Mouse (Mus musculus) MEL (cell line): ENCODE measurements around the gene Ropn1. TPM values are rescaled to one million over a fixed set of nuclear protein-coding genes. Genes with fewer than 3 reads are reported as not detected.
A peak's percentile ranks its signal among the peaks of the same experiment; 100 is the strongest.

Experiments
- DNase-seq: peaks from one replicate; pipeline ENCODE4 v3.0.0; 2011; ENCODE audit warnings: low read depth, low spot score
- H3K27ac ChIP-seq: 2 replicates; pipeline ENCODE4 v1.5.1; 2012; ENCODE audit warnings: low read depth, mild to moderate bottlenecking, control low read depth, low read length, moderate library complexity; ENCODE audit not compliant: control insufficient read depth
- H3K27me3 ChIP-seq, 2 experiments: fragments of 150-350 bp in 1 of 2; sonication (generic) in 1 of 2; 2 replicates each; pipeline ENCODE4 v1.6.1; 2012; ENCODE audit warnings: low read length in 2 of 2, mild to moderate bottlenecking in 2 of 2, improper control_type of control experiment in 1 of 2, moderate library complexity in 1 of 2; ENCODE audit not compliant: insufficient read depth in 2 of 2, control insufficient read depth in 1 of 2
- H3K36me3 ChIP-seq, 2 experiments: 2 replicates each; pipeline ENCODE4 v1.6.1; 2012 to 2014; ENCODE audit warnings: low read length in 2 of 2, improper control_type of control experiment in 1 of 2, inconsistent platforms in 1 of 2, mild to moderate bottlenecking in 1 of 2; ENCODE audit not compliant: insufficient read depth in 2 of 2, control insufficient read depth in 1 of 2
- H3K4me1 ChIP-seq, 2 experiments: fragments of 150-350 bp in 1 of 2; sonication (generic) in 1 of 2; 2 replicates each; pipeline ENCODE4 v1.6.1; 2012; ENCODE audit warnings: low read length in 2 of 2, improper control_type of control experiment in 1 of 2, mild to moderate bottlenecking in 1 of 2; ENCODE audit not compliant: insufficient read depth in 2 of 2, control insufficient read depth in 1 of 2
- H3K4me3 ChIP-seq, 2 experiments: fragments of 150-350 bp in 1 of 2; sonication (generic) in 1 of 2; 2 replicates each; pipeline ENCODE4 v1.5.1; 2012; ENCODE audit warnings: low read depth in 2 of 2, low read length in 2 of 2, mild to moderate bottlenecking in 2 of 2, moderate library complexity in 2 of 2, control low read depth in 1 of 2, improper control_type of control experiment in 1 of 2; ENCODE audit not compliant: control insufficient read depth in 1 of 2, insufficient read depth in 1 of 2
- H3K79me2 ChIP-seq: 2 replicates; pipeline ENCODE4 v1.6.1; 2012; ENCODE audit warnings: mild to moderate bottlenecking, low read length, moderate library complexity; ENCODE audit not compliant: control insufficient read depth, poor library complexity, insufficient read depth
- H3K9ac ChIP-seq: 2 replicates; pipeline ENCODE4 v1.6.1; 2012; ENCODE audit warnings: low read depth, mild to moderate bottlenecking, control low read depth, low read length, moderate library complexity; ENCODE audit not compliant: control insufficient read depth, poor library complexity, severe bottlenecking
- H3K9me3 ChIP-seq: fragments of 150-350 bp; sonication (generic); replicated peaks from 2 replicates; pipeline ENCODE4 v1.6.1; 2012; ENCODE audit warnings: mild to moderate bottlenecking, low read length, improper control_type of control experiment, moderate library complexity; ENCODE audit not compliant: insufficient read depth
- CHD1 ChIP-seq: IDR thresholded peaks from 2 replicates; pipeline ENCODE4 v1.6.1; 2012; ENCODE audit warnings: low read depth, mild to moderate bottlenecking, inconsistent platforms, low read length, improper control_type of control experiment
- CTCF ChIP-seq, 3 experiments: IDR thresholded peaks in 2 of 3; conservative IDR thresholded peaks in 1 of 3; 2 replicates each; pipeline ENCODE4 v1.5.1; 2011 to 2012; ENCODE audit warnings: low read length in 3 of 3, low read depth in 2 of 3, mild to moderate bottlenecking in 2 of 3, improper control_type of control experiment in 1 of 3, inconsistent platforms in 1 of 3, mixed read lengths in 1 of 3, moderate library complexity in 1 of 3; ENCODE audit not compliant: control insufficient read depth in 1 of 3, insufficient read depth in 1 of 3, poor library complexity in 1 of 3, severe bottlenecking in 1 of 3
- E2F4 ChIP-seq: IDR thresholded peaks from 2 replicates; pipeline ENCODE4 v1.6.1; 2011; ENCODE audit warnings: low read depth, low read length, improper control_type of control experiment, borderline replicate concordance
- ELF1 ChIP-seq: IDR thresholded peaks from 2 replicates; pipeline ENCODE4 v1.6.1; 2014; ENCODE audit warnings: low read depth, mild to moderate bottlenecking, inconsistent platforms, low read length, improper control_type of control experiment, moderate library complexity
- EP300 ChIP-seq, 2 experiments: IDR thresholded peaks; 2 replicates each; pipeline ENCODE4 v1.6.1; 2011; ENCODE audit warnings: improper control_type of control experiment in 2 of 2, low read length in 2 of 2, low read depth in 1 of 2, mild to moderate bottlenecking in 1 of 2
- HCFC1 ChIP-seq: IDR thresholded peaks from 2 replicates; pipeline ENCODE4 v1.6.1; 2012; ENCODE audit warnings: low read depth, mild to moderate bottlenecking, inconsistent platforms, low read length, improper control_type of control experiment, moderate library complexity
- KAT2A ChIP-seq: conservative IDR thresholded peaks from 2 replicates; pipeline ENCODE4 v1.6.1; 2012; ENCODE audit warnings: low read depth, low read length, improper control_type of control experiment, inconsistent platforms
- MAX ChIP-seq: IDR thresholded peaks from 2 replicates; pipeline ENCODE4 v1.6.1; 2011; ENCODE audit warnings: low read length, improper control_type of control experiment
- MXI1 ChIP-seq: IDR thresholded peaks from 2 replicates; pipeline ENCODE4 v1.6.1; 2011; ENCODE audit warnings: mild to moderate bottlenecking, low read depth, low read length, improper control_type of control experiment
- MYB ChIP-seq: IDR thresholded peaks from 2 replicates; pipeline ENCODE4 v1.6.1; 2011; ENCODE audit warnings: mild to moderate bottlenecking, low read depth, low read length, improper control_type of control experiment
- MYC ChIP-seq: IDR thresholded peaks from 2 replicates; pipeline ENCODE4 v1.6.1; 2011; ENCODE audit warnings: low read depth, mild to moderate bottlenecking, low read length, improper control_type of control experiment, moderate library complexity
- NELFE ChIP-seq: IDR thresholded peaks from 2 replicates; pipeline ENCODE4 v1.6.1; 2011; ENCODE audit warnings: low read depth, low read length, improper control_type of control experiment
- NRF1 ChIP-seq: IDR thresholded peaks from 2 replicates; pipeline ENCODE4 v1.6.1; 2014; ENCODE audit warnings: low read depth, mild to moderate bottlenecking, inconsistent platforms, low read length, improper control_type of control experiment, moderate library complexity; ENCODE audit not compliant: poor library complexity, insufficient read depth, severe bottlenecking
- POLR2A ChIP-seq, 2 experiments: IDR thresholded peaks; 2 replicates each; pipeline ENCODE4 v1.6.1; 2011 to 2012; ENCODE audit warnings: low read length in 2 of 2, mild to moderate bottlenecking in 2 of 2, control low read depth in 1 of 2, improper control_type of control experiment in 1 of 2, low read depth in 1 of 2, moderate library complexity in 1 of 2; ENCODE audit not compliant: control insufficient read depth in 1 of 2, insufficient read depth in 1 of 2, poor library complexity in 1 of 2
- POLR2AphosphoS2 ChIP-seq: IDR thresholded peaks from 2 replicates; pipeline ENCODE4 v1.6.1; 2011; ENCODE audit warnings: low read length, improper control_type of control experiment
- RAD21 ChIP-seq: IDR thresholded peaks from 2 replicates; pipeline ENCODE4 v1.6.1; 2011; ENCODE audit warnings: mild to moderate bottlenecking, low read depth, low read length, improper control_type of control experiment
- RCOR1 ChIP-seq: IDR thresholded peaks from 2 replicates; pipeline ENCODE4 v1.6.1; 2012; ENCODE audit warnings: low read depth, mild to moderate bottlenecking, inconsistent platforms, low read length, improper control_type of control experiment
- SIN3A ChIP-seq: IDR thresholded peaks from 2 replicates; pipeline ENCODE4 v1.6.1; 2012; ENCODE audit warnings: low read length, improper control_type of control experiment, inconsistent platforms
- TCF12 ChIP-seq: IDR thresholded peaks from 2 replicates; pipeline ENCODE4 v1.6.1; 2014; ENCODE audit warnings: low read depth, mild to moderate bottlenecking, inconsistent platforms, low read length, improper control_type of control experiment, moderate library complexity
- USF1 ChIP-seq: IDR thresholded peaks from 2 replicates; pipeline ENCODE4 v1.6.1; 2014; ENCODE audit warnings: low read depth, mild to moderate bottlenecking, inconsistent platforms, low read length, improper control_type of control experiment, moderate library complexity
- ZNF384 ChIP-seq: IDR thresholded peaks from 2 replicates; pipeline ENCODE4 v1.6.1; 2012; ENCODE audit warnings: low read depth, mild to moderate bottlenecking, inconsistent platforms, low read length, improper control_type of control experiment
- polyA plus RNA-seq, 2 experiments: library from polyadenylated mRNA; stranded (reverse) in 1 of 2; unstranded in 1 of 2; fragments of >175 nt in 1 of 2; fragments of >200 nt in 1 of 2; gene quantifications; 2 replicates each; pipeline versions ENCODE4 v1.2.1 to v1.2.4; 2012; ENCODE audit warnings: low replicate concordance in 2 of 2, low read depth in 1 of 2; ENCODE audit not compliant: insufficient read length in 2 of 2, insufficient read depth in 1 of 2, missing spikeins in 1 of 2
- total RNA-seq: library from RNA; depleted of rRNA; stranded (reverse); fragments of 300-350 nt; gene quantifications from 2 replicates; pipeline ENCODE4 v1.2.3, GENCODE M21; 2012

The Ropn1 gene
- total and polyA plus RNA-seq, 3 experiments = not detected

DNA sequence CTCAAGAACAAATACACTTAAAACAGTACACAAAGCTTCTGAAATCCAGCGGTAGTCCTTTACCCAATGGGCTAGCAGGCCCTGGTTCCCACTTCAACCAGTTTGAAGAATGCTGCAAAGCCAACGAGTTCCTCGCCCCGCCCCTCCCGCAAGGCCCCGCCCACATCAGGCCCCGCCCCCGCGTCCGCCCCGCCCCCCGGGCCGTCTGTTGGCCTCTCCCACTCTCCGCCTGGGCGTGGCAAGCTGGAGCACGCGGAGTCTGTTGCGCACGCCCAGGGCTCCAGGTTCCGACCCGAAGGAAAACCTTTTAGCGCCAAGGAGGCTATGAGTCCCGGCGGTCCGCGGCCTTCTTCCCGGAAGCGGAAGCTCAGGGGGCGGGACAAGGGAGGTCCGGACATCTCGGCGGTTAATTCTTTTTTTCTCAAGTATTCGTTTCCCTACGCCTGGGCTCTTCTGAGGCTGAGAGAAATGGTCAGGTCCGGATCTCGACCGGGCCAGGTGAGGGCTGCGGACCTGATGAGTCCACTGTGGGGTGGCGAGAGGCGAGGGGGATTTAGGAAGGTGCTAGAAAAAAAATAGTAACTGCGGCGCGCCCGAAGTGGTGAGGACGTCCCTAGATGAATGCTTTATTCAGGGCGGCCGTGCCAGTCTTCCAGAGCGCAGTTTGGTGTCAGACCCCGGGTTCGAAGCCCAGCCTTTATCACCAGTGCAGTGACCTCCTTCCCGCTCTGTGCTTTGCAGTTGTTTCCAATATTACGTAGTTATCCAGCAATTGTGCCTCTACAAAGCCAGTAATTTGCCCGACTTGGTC lies 40.8 kb downstream of the Ropn1 start, which contains the start of gene Ccdc14:
TSS of gene Ccdc14 (plus strand) at position 283 of the 811 bp plus-strand sequence.
- H3K79me2 ChIP-seq = peaks cover 4% of the 10 kb centered on the region
- H3K9me3 ChIP-seq = no peaks in the 10 kb centered on the region
- peak within 1 kb of the TSS; percentile 77 to 97 for H3K4me3 ChIP-seq
- peak within 1 kb of the TSS; percentile 90 for H3K9ac ChIP-seq
- TF ChIP-seq CTCF (IDR thresholded peaks at IDR 0.05 in 2 of 3, conservative IDR thresholded peaks at IDR 0.05 in 1 of 3; ENCODE audit: control insufficient read depth in 1 of 3, insufficient read depth in 1 of 3, low read depth in 2 of 3, low read length in 3 of 3, poor library complexity in 1 of 3, severe bottlenecking in 1 of 3) (no peak), TCF12 (peak; percentile 7; the same call in 1 of the 2 replicates), KAT2A (peak; percentile 15; the same call in 1 of the 2 replicates), MYB (peak; percentile 61; the same call in 1 of the 2 replicates), NELFE (peak; percentile 76), ZNF384 (peak; percentile 62), MXI1 (peak; percentile 25), MAX (peak; percentile 68; the same call in 1 of the 2 replicates), RCOR1 (no peak), USF1 (no peak), RAD21 (no peak), EP300 (IDR thresholded peaks at IDR 0.05; ENCODE audit: low read depth in 1 of 2, low read length in 2 of 2) (peak in 1 of 2 experiments; percentile 19; a peak in 1 of 4 replicates), POLR2A (IDR thresholded peaks at IDR 0.05; ENCODE audit: control insufficient read depth in 1 of 2, insufficient read depth in 1 of 2, low read depth in 1 of 2, low read length in 2 of 2, poor library complexity in 1 of 2) (peak; percentile 36 to 84; a peak in 3 of 4 replicates), MYC (0 out of 2 replicates have a peak, but pooled peaks have one; percentile 13), CHD1 (peak; percentile 75; the same call in 1 of the 2 replicates), E2F4 (0 out of 2 replicates have a peak, but pooled peaks have one; percentile 71), HCFC1 (peak; percentile 78), NRF1 (peak; percentile 78), ELF1 (peak; percentile 82), SIN3A (peak; percentile 26; the same call in 1 of the 2 replicates), POLR2AphosphoS2 (peak; percentile 53; the same call in 1 of the 2 replicates)
- H3K36me3 ChIP-seq = peaks cover 0 to 23% of the 10 kb centered on the region in 2 experiments; a peak in 2 of 4 replicates
- H3K27me3 ChIP-seq = no peaks in the 10 kb centered on the region
- peak within 1 kb of the TSS; percentile 87 for H3K27ac ChIP-seq
- peaks cover 4 to 14% of the 10 kb centered on the region in 2 experiments for H3K4me1 ChIP-seq
- DNase-seq = peak; percentile 95
